Mouse (Mus musculus) kidney, adult 2 months (tissue): ENCODE measurements around the gene Rnf38.

Source experiments
- CTCF ChIP-seq: fragments of 200-500 bp; conservative IDR thresholded peaks from 2 replicates; pipeline ENCODE4 v1.5.1; 2011; ENCODE audit warnings: low read depth, mild to moderate bottlenecking, control low read depth, low read length, moderate library complexity, mixed read lengths; ENCODE audit not compliant: insufficient read depth, insufficient read length
- POLR2A ChIP-seq: fragments of 200-500 bp; IDR thresholded peaks from one replicate; pipeline ENCODE4 v1.6.1; 2011; ENCODE audit warnings: low read depth, low read length, control low read depth

DNA sequence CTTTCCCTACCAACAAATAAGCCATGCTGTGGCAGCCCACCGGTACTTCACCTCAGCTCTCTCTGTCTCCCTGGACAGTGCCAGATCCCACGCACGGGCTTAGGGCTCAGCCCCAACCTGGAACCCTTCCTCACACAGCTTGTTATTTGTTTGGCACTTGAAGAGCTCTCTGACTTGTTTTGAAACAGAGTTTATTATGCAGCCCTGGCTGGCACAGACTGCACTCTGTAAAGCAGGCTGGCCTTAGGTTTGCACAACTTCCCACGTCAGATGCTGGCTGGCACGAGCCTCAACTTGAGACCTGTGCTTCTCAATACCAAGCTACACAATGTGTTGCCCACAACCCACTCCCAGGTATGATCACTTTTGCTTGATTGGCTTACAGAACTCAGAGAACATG lies 53.8 kb downstream of the Rnf38 start:
- no peak for TF ChIP-seq POLR2A
- TF ChIP-seq CTCF: no peak
